Mouse (Mus musculus) kidney, embryonic 15.5 days (tissue): ENCODE measurements around the gene Tm6sf2. TPM values are rescaled to one million over a fixed set of nuclear protein-coding genes. Genes with fewer than 3 reads are reported as not detected.
"Not testable (repeated sequence)": the region's sequence is repeated elsewhere in the genome, so short reads cannot be mapped to it uniquely, and the experiment has no call there.

Experiments used
- ATAC-seq: fragments of 200-750 bp; cut with Nextera tagmentation; replicated peaks from 2 replicates; pipeline ENCODE4 v1.8.0; 2017; ENCODE audit warnings: moderate TSS enrichment; ENCODE audit not compliant: low FRiP score
- H3K27ac ChIP-seq: fragments of 300-500 bp; sonication (generic); 2 replicates; pipeline ENCODE4 v1.5.1; 2015; ENCODE audit warnings: mild to moderate bottlenecking, inconsistent platforms
- H3K27me3 ChIP-seq: fragments of 300-500 bp; sonication (generic); 2 replicates; pipeline ENCODE4 v1.6.1; 2015; ENCODE audit warnings: inconsistent platforms
- H3K36me3 ChIP-seq: fragments of 300-500 bp; sonication (generic); 2 replicates; pipeline ENCODE4 v1.6.1; 2015; ENCODE audit warnings: inconsistent platforms
- H3K4me1 ChIP-seq: fragments of 300-500 bp; sonication (generic); 2 replicates; pipeline ENCODE4 v1.6.1; 2015; ENCODE audit warnings: inconsistent platforms
- H3K4me2 ChIP-seq: fragments of 300-500 bp; sonication (generic); 2 replicates; pipeline ENCODE4 v1.6.1; 2015; ENCODE audit warnings: moderate library complexity, mild to moderate bottlenecking, inconsistent platforms
- H3K4me3 ChIP-seq: fragments of 300-500 bp; sonication (generic); replicated peaks from 2 replicates; pipeline ENCODE4 v1.5.1; 2015; ENCODE audit warnings: mild to moderate bottlenecking, inconsistent platforms
- H3K9ac ChIP-seq: fragments of 300-500 bp; sonication (generic); 2 replicates; pipeline ENCODE4 v1.6.1; 2015; ENCODE audit warnings: mild to moderate bottlenecking, inconsistent platforms
- H3K9me3 ChIP-seq: fragments of 300-500 bp; sonication (generic); replicated peaks from 2 replicates; pipeline ENCODE4 v1.6.1; 2016; ENCODE audit warnings: inconsistent platforms
- WGBS: fragments of 180-500 bp; shearing (Covaris S2); methylation state at CpG from one replicate; pipeline ENCODE4 v1.1.7; 2015; ENCODE audit warnings: mixed read lengths; 5-methylcytosine and 5-hydroxymethylcytosine counted together
- polyA plus RNA-seq: library from polyadenylated mRNA; unstranded; fragments of >200 nt; fragmentation: Nextera tagmentation; extraction: Ambion mirVana; gene quantifications from 2 replicates; pipeline ENCODE4 v1.2.1, GENCODE M21; 2015

Tm6sf2 gene
- polyA plus RNA-seq, result 1.0 TPM in 2 replicates

DNA sequence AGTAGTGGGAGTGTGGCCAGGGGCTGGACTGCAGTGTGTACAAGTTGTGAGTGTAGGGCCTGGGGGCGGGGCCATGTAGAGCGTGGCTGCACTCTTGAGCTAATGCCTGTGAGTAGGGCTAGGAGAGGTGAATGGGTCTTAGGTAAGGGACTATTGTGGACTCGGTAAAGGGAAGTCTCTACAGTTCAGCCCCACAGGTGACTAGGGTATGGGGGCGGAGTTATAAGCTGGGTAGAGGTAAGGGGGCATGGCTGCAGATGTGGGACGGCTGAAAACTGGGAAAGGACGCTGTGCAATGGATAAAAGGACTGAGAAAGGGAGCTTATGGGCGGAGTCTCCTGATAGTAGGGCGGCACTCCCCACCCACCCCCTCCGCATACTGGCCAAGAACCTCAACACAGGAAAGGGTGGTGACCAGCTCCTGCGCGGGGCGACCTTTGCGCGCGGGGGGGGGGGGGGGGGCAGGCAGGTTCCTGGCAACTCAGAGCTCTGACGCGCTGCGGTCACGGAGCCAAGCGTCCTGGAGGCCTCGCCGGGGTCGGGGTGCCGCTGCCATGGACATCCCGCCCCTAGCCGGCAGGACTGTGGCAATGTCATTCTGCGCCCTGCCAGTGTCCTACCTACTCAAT is at the start of gene Tm6sf2:
Gene Tm6sf2, plus strand, starts transcription at position 484 of the 629 bp plus-strand sequence.
- Histone ChIP-seq H3K4me1 (peaks cover 12% of the 10 kb centered on the region), H3K4me3 (peak within 1 kb of the TSS; percentile 30), H3K36me3 (peaks cover 45% of the 10 kb centered on the region), H3K27ac (no peak within 1 kb of the TSS), H3K27me3 (no peaks in the 10 kb centered on the region), H3K9ac (no peak within 1 kb of the TSS), H3K4me2 (peak within 1 kb of the TSS; percentile 61), H3K9me3 (no peaks in the 10 kb centered on the region)
- WGBS, result 9% methylated on average over 22 of the region's 27 CpGs
- peak; percentile 69 for ATAC-seq

DNA sequence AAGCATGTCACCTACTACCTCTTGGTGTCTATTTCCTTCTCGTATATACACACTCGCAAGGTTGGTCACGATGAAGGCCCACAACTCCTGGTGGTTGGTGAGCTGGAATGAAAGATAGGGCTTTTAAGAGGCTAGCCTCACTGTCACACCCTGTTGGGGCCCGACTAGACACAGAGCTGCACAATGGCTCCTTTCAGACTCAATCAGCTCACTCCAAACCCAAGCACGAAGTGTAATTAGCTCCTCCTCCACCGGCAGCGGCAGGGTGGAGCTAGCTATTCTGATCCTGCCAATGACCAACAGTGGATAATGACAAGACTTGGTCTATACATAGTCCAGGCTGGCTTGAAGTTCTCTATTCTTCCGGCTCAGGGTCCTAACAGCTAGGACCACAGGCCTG is 49.1 kb upstream of the Tm6sf2 start:
- H3K27me3 ChIP-seq, result no peaks in the 10 kb centered on the region
- H3K4me1 ChIP-seq, result no peaks in the 10 kb centered on the region
- WGBS, result 84% methylated on average over 8 of the region's 8 CpGs
- no peak overlapping the region for H3K4me2 ChIP-seq
- no peak overlapping the region for H3K9ac ChIP-seq
- no peaks in the 10 kb centered on the region for H3K9me3 ChIP-seq
- ATAC-seq, result no peak
- peaks cover 100% of the 10 kb centered on the region for H3K36me3 ChIP-seq
- no peak overlapping the region for H3K27ac ChIP-seq
- H3K4me3 ChIP-seq, result no peak overlapping the region

DNA sequence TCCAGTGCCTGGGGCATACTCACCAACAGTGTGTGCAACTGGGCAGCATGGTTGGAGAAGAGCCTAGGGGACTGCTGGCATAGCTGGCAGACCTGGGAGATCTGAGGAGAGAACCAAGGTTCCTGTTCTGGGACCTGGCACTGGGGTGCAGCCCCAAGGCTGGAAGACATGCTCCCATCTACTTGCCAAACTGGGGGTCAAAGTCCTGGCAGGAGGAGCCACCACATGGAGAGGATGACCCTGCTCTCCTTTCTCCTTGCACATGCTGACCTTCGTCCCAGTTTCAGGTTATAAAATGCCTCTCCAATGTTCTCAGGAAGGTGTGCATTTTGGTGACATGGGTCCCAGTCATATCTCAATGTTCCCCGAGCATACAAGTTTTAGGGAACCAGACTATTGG is 46.6 kb upstream of the Tm6sf2 start:
- no peak overlapping the region for H3K4me2 ChIP-seq
- no peaks in the 10 kb centered on the region for H3K9me3 ChIP-seq
- ATAC-seq, result no peak
- no peak overlapping the region for H3K9ac ChIP-seq
- no peaks in the 10 kb centered on the region for H3K27me3 ChIP-seq
- no peak overlapping the region for H3K27ac ChIP-seq
- 91% methylated on average over 2 of the region's 2 CpGs for WGBS
- H3K36me3 ChIP-seq, result peaks cover 100% of the 10 kb centered on the region
- H3K4me3 ChIP-seq, result no peak overlapping the region
- no peaks in the 10 kb centered on the region for H3K4me1 ChIP-seq

DNA sequence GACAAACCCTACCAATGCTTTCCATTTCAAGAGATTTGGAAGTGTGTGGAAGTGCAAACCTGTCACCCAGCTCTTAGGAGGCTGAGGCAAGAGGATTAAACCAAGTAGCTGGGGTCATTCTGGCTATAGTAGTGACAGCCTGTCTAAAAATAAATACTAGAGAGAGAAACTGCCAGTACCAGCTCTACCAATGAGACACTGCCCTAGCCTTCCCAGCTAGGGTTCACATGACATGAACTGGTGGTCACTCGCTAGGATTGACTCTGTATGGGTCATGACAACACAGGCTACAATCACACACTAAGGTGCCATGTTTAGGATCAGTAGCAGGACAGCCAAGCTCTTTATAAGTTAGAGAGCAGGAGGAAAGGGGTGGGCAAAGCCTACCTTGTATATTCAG is 42.5 kb upstream of the Tm6sf2 start:
- ATAC-seq, result no peak
- Histone ChIP-seq H3K4me3 (no peak overlapping the region), H3K27ac (no peak overlapping the region), H3K9ac (no peak overlapping the region), H3K4me2 (no peak overlapping the region), H3K27me3 (no peaks in the 10 kb centered on the region), H3K4me1 (no peaks in the 10 kb centered on the region), H3K36me3 (peaks cover 78% of the 10 kb centered on the region), H3K9me3 (no peaks in the 10 kb centered on the region)
- 96% methylated on average over 1 of the region's 1 CpGs for WGBS

DNA sequence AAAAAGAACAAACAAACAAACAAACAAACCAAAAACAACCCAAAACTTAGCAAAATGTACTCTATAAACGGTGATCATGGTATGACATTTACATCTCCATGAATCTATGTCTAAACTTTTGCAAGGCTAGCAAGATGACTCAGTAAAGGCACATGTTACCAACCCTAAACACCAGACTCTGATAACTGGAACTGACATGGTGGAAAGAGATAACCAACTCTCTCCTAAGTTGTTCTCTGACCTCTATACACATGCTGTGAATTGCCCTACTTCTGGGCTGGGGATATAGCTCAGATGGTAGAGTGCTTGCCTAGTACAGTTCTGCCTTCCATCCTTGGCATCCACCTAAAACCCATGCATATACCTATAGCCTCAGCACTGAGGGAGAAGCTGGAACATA is 34.7 kb upstream of the Tm6sf2 start:
- Histone ChIP-seq H3K9ac (no peak overlapping the region), H3K4me1 (peaks cover 24% of the 10 kb centered on the region), H3K4me2 (no peak overlapping the region), H3K27ac (no peak overlapping the region), H3K36me3 (peaks cover 22% of the 10 kb centered on the region; the same call in 1 of the 2 replicates), H3K9me3 (no peaks in the 10 kb centered on the region), H3K4me3 (no peak overlapping the region), H3K27me3 (no peaks in the 10 kb centered on the region)
- no peak for ATAC-seq
- WGBS, result 88% methylated on average over 1 of the region's 1 CpGs

DNA sequence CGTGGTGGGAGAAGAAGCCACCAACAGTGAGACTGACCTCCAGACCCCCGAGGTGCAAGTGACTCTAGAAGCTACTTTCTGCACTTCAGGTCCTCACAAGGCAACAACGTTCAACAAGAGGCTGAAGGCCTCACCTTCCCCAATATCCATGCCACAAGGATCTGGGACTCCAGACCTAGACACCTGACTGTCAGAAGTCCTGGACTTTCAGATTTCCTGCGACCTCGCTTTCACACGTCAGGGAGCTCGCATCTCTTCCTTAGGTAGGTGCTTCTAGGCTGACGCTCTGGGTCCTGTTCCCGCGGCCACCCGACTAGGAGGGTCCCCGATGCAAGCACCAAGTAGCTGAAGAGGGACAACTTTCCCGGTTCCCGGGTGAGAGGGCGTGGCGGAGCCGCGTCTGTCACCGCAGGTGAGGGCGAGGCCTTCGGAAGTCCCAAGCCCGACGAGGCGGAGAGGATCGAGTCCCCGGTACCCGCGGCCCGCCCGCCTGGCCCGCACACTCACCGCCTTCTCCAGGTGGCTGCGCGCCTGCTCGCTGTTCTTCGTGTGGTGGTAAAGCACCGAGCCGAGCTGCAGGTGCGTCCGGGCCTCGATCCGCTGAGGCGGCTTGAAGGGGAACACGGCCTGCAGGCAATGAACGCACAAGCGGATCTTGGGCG is 30.7 kb upstream of the Tm6sf2 start:
- 1% methylated on average over 47 of the region's 47 CpGs for WGBS
- Histone ChIP-seq H3K4me3 (peak overlapping the region; percentile 87), H3K4me1 (peaks cover 36% of the 10 kb centered on the region), H3K27ac (peak overlapping the region; percentile 82), H3K27me3 (no peaks in the 10 kb centered on the region), H3K9me3 (no peaks in the 10 kb centered on the region), H3K36me3 (peaks cover 10% of the 10 kb centered on the region; the same call in 1 of the 2 replicates), H3K4me2 (peak overlapping the region; percentile 95), H3K9ac (peak overlapping the region; percentile 87)
- peak; percentile 44 for ATAC-seq

DNA sequence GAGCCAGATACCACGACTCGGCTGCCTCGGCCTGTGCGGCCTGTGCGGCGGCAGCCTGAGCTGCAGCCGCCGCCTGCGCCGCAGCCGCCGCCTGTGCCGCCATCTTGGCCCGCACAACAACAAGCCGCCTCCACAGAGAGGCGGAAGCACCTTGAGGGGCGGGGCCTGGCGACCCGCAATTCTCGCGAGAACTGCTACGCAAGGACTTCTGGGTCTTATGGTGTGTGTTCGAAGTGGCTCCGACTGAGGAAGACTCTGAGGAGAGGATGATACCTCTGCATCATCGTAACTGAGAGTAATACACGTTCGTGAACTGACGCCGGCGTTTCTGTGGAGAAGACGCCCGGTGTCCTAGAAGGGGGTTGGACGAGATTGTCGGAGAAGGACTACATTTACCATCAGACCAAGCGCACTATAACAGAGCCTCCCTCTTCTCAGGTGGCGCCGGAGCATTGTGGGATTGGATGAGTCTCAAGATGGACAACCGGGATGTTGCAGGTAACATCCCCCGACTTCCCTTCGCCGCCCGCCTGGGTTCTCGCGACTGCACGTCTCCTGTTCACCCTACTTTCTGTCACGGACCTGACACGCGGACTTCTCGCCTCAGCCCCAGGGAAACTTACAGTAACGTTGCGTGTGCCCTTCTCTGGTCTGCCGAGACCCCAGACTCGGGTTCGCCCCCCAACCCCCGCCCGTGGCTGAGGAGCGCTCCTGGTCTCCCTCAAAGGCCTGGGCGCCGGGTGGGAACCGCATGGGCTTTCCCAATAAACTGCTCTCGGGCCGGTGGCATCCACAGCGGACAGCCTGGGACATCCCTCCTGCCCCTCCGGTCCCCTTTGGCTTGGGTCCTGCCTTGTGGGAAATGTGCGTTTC is 29.9 kb upstream of the Tm6sf2 start, which contains the start of the genes Mau2 and Sugp1:
Gene Mau2, minus strand, starts transcription at position 152 of the 873 bp plus-strand sequence.
Gene Sugp1, plus strand, starts transcription at position 231 of the 873 bp plus-strand sequence.
- peaks cover 36% of the 10 kb centered on the region for H3K4me1 ChIP-seq
- peaks cover 4% of the 10 kb centered on the region; the same call in 1 of the 2 replicates for H3K36me3 ChIP-seq
- H3K27ac ChIP-seq, result peak within 1 kb of the TSS; percentile 82
- peak within 1 kb of the TSS; percentile 87 for H3K9ac ChIP-seq
- H3K9me3 ChIP-seq, result no peaks in the 10 kb centered on the region
- H3K4me3 ChIP-seq, result peak within 1 kb of the TSS; percentile 87
- H3K4me2 ChIP-seq, result peak within 1 kb of the TSS; percentile 95
- under 1% methylated on average over 65 of the region's 65 CpGs for WGBS
- ATAC-seq, result peak; percentile 96
- no peaks in the 10 kb centered on the region for H3K27me3 ChIP-seq

DNA sequence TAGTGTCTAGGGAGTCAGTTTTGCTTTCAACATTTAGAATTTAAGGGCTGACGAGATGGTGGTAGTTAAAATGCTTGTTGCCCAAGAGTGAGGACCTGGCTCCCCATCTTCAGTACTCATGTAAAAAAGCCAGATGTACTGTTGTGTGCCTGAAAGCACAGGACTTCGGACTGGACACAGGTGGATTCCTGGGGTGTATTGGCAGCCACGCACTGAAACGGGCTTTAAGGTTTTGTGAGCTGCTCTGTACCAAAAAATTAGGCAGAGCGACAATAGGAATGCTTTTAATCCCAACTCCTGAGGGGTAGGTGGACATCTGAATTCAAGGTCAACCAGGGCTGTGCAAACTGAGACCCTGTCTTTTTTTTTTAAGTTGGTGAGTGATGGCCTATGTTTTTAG is 28.7 kb upstream of the Tm6sf2 start:
- WGBS, result 86% methylated on average over 5 of the region's 5 CpGs
- Histone ChIP-seq H3K4me1 (peaks cover 36% of the 10 kb centered on the region), H3K4me3 (peak overlapping the region; percentile 87), H3K36me3 (peaks cover 12% of the 10 kb centered on the region), H3K27me3 (no peaks in the 10 kb centered on the region), H3K27ac (no peak overlapping the region), H3K9ac (peak overlapping the region; percentile 87; the same call in 1 of the 2 replicates), H3K9me3 (no peaks in the 10 kb centered on the region), H3K4me2 (peak overlapping the region; percentile 95)
- ATAC-seq, result no peak

DNA sequence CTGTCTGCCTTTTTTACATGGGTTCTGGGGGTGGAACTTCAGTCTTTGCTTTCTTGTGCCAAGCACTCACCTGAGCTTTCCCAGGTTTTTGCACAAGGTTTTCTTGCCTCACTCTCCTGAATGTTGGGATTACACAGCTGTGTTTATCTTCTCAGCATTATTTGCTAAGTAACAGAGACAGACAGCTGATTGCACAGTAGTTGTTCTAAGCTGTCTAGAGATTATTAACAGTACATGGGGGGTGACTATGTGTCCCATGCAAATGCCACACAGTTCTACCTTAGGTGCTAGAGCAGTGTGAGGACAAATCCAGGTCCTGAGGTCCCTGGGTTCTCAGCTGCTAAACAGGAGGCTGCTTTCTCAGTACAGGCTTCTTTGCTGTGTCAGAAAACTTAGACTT is 23.1 kb upstream of the Tm6sf2 start:
- no peaks in the 10 kb centered on the region for H3K4me1 ChIP-seq
- H3K27me3 ChIP-seq, result no peaks in the 10 kb centered on the region
- H3K27ac ChIP-seq, result no peak overlapping the region
- no peak overlapping the region for H3K9ac ChIP-seq
- no peak for ATAC-seq
- H3K36me3 ChIP-seq, result peaks cover 63% of the 10 kb centered on the region
- no peak overlapping the region for H3K4me3 ChIP-seq
- H3K4me2 ChIP-seq, result no peak overlapping the region
- no peaks in the 10 kb centered on the region for H3K9me3 ChIP-seq

DNA sequence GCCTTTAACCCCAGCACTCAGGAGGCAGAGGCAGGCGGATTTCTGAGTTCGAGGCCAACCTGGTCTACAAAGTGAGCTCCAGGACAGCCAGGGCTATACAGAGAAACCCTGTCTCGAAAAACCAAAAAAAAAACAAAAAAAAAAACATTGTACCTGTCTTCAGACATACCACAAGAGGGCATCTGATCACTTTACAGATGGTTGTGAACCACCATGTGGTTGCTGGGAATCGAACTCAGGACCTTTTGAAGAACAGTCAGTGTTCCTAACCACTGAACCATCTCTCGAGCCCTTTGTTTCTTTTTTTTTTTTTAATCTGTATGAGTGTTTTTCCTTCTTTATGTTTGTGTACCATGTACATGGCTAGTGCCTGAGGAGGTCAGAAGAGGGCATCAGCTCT is 22.3 kb upstream of the Tm6sf2 start:
- not testable (repeated sequence) for H3K9ac ChIP-seq, ATAC-seq, H3K27me3 ChIP-seq, H3K4me1 ChIP-seq, H3K9me3 ChIP-seq, H3K27ac ChIP-seq, H3K4me2 ChIP-seq, H3K4me3 ChIP-seq
- WGBS, result 92% methylated on average over 5 of the region's 5 CpGs
- H3K36me3 ChIP-seq, result peaks cover 70% of the 10 kb centered on the region

DNA sequence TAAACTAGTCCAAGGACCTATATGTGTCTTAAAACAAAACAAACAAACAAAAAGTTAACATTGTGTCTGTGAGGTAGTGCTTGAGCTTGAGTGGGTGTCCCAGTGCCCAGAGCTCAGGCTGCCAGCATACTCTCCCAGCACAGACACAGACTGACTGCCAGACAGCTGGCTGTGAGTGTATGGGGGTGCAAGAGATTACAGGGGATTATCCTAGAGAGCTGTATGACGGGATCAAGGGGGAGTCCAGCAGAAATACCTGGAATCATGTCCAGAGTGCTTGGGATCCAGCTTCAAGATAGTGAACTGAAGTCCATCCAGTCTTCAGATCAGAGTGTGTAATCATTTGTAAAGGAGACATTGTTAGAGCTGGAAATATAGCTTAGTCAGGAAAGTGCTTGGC is 15.0 kb upstream of the Tm6sf2 start:
- H3K9ac ChIP-seq, result no peak overlapping the region
- no peak overlapping the region for H3K27ac ChIP-seq
- no peak for ATAC-seq
- no peaks in the 10 kb centered on the region for H3K9me3 ChIP-seq
- H3K4me3 ChIP-seq, result no peak overlapping the region
- WGBS, result 94% methylated on average over 1 of the region's 1 CpGs
- no peaks in the 10 kb centered on the region for H3K27me3 ChIP-seq
- H3K4me2 ChIP-seq, result no peak overlapping the region
- peaks cover 94% of the 10 kb centered on the region for H3K36me3 ChIP-seq
- H3K4me1 ChIP-seq, result no peaks in the 10 kb centered on the region
